Mouse (Mus musculus) embryonic facial prominence, embryonic 11.5 days (tissue): Measurements from ENCODE around the gene Ushbp1. TPM values are rescaled to one million over a fixed set of nuclear protein-coding genes. Genes with fewer than 3 reads are reported as not detected.
A peak's percentile ranks its signal among the peaks of the same experiment; 100 is the strongest.
"Not testable (repeated sequence)": the region's sequence is repeated elsewhere in the genome, so short reads cannot be mapped to it uniquely, and the experiment has no call there.

Experiments used
- ATAC-seq: fragments of 200-750 bp; cut with Nextera tagmentation; replicated peaks from 2 replicates; pipeline ENCODE4 v1.8.0; 2017; ENCODE audit warnings: low read depth; ENCODE audit not compliant: insufficient number of reproducible peaks, low FRiP score, low TSS enrichment
- DNase-seq: peaks from one replicate; pipeline ENCODE4 v3.0.0-alpha.2; 2015; ENCODE audit warnings: low spot score
- H3K27ac ChIP-seq: fragments of 300-500 bp; sonication (generic); replicated peaks from 2 replicates; pipeline ENCODE4 v1.5.1; 2014; ENCODE audit warnings: mild to moderate bottlenecking, low read depth, low read length, control low read depth
- H3K27me3 ChIP-seq: fragments of 300-500 bp; sonication (generic); 2 replicates; pipeline ENCODE4 v1.6.1; 2014; ENCODE audit warnings: mild to moderate bottlenecking, low read length, moderate library complexity, mixed read lengths; ENCODE audit not compliant: control insufficient read depth, insufficient read depth
- H3K36me3 ChIP-seq: fragments of 300-500 bp; sonication (generic); replicated peaks from 2 replicates; pipeline ENCODE4 v1.6.1; 2014; ENCODE audit warnings: low read depth, mild to moderate bottlenecking, low read length, moderate library complexity, mixed read lengths; ENCODE audit not compliant: control insufficient read depth, insufficient read depth
- H3K4me1 ChIP-seq: fragments of 300-500 bp; sonication (generic); 2 replicates; pipeline ENCODE4 v1.6.1; 2014; ENCODE audit warnings: low read length, mixed read lengths; ENCODE audit not compliant: control insufficient read depth, insufficient read depth
- H3K4me2 ChIP-seq: fragments of 300-500 bp; sonication (generic); 2 replicates; pipeline ENCODE4 v1.6.1; 2014; ENCODE audit warnings: low read depth, mild to moderate bottlenecking, control low read depth, low read length, moderate library complexity
- H3K4me3 ChIP-seq: fragments of 300-500 bp; sonication (generic); 2 replicates; pipeline ENCODE4 v1.5.1; 2014; ENCODE audit warnings: low read depth, low read length, control low read depth
- H3K9ac ChIP-seq: fragments of 300-500 bp; sonication (generic); replicated peaks from 2 replicates; pipeline ENCODE4 v1.6.1; 2014; ENCODE audit warnings: mild to moderate bottlenecking, control low read depth, low read length
- H3K9me3 ChIP-seq: fragments of 300-500 bp; sonication (generic); replicated peaks from 2 replicates; pipeline ENCODE4 v1.6.1; 2016; ENCODE audit warnings: mild to moderate bottlenecking, low read length, inconsistent platforms, mixed read lengths; ENCODE audit not compliant: control insufficient read depth
- WGBS: fragments of 180-500 bp; shearing (Covaris S2); extraction: QIAGEN DNeasy Blood & Tissue Kit; methylation state at CpG from one replicate; pipeline ENCODE4 v1.1.7; 2014; 5-methylcytosine and 5-hydroxymethylcytosine counted together
- polyA plus RNA-seq: library from polyadenylated mRNA; unstranded; fragments of >200 nt; fragmentation: Nextera tagmentation; extraction: Ambion mirVana; gene quantifications from 2 replicates; pipeline ENCODE4 v1.2.1, GENCODE M21; 2014

Gene Ushbp1
- polyA plus RNA-seq = 2.9 and 4.3 TPM in 2 replicates

DNA sequence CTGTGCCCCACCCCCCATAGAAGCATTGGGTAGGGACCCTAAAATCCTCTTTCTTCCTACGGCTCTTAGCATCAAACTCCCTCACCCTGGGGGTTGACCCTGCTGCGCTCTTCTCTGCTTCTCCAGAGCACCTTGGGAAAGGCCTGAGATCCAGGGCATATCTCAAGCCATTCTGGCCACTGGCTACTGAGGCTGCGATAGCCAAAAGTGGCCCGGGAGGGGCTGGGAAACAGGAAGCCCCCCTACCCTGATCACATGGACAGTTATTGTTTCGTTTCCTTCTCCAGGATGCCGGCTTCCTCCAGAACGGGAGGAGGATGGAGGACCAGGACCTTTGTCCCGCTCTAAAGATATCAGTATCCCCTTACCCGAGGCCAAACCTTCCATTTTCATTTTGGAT lies at the start of gene Ushbp1:
Gene Ushbp1 (minus strand): TSS at position 174 of the 400 bp plus-strand sequence.
- WGBS = 89% methylated on average over 9 of the region's 9 CpGs
- Histone ChIP-seq H3K9ac (peak within 1 kb of the TSS; percentile 70), H3K4me2 (peak within 1 kb of the TSS; percentile 21; the same call in 1 of the 2 replicates), H3K4me3 (peak within 1 kb of the TSS; percentile 87), H3K9me3 (no peaks in the 10 kb centered on the region), H3K27me3 (no peaks in the 10 kb centered on the region), H3K27ac (0 out of 2 replicates have a peak within 1 kb of the TSS, but pooled peaks have one; percentile 2), H3K4me1 (no peaks in the 10 kb centered on the region), H3K36me3 (no peaks in the 10 kb centered on the region; the same call in 1 of the 2 replicates)
- DNase-seq = no peak
- ATAC-seq = no peak

DNA sequence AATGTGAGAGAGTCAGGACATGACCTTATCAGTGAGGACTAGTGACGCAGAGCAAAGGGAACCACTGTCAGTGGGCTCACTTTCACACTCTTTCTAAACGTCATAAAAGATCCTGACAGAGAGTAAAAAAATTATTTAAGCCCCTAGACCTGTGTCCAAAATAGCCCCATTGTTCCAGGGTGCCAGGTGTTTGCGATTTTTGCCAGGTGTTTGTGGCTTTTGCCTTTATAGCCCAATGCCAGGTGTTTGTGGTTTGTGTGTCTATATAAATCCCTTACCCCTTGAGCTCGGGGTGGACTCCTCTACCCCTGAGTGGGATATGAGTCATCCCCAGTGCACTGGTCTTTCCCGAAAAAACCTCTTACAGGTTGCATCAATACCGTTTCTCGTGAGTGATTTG lies 49.5 kb upstream of the Ushbp1 start:
- 79% methylated on average over 7 of the region's 7 CpGs for WGBS
- Histone ChIP-seq H3K9ac (no peak overlapping the region), H3K27me3 (no peaks in the 10 kb centered on the region), H3K4me1 (no peaks in the 10 kb centered on the region), H3K27ac (no peak overlapping the region), H3K4me3 (no peak overlapping the region), H3K9me3 (no peaks in the 10 kb centered on the region), H3K36me3 (no peaks in the 10 kb centered on the region), H3K4me2 (no peak overlapping the region)
- ATAC-seq = no peak
- DNase-seq = no peak

- 1% methylated on average over 7 of the region's 7 CpGs for WGBS
- H3K9me3 ChIP-seq = no peaks in the 10 kb centered on the region
- no peak overlapping the region for H3K4me2 ChIP-seq
- H3K36me3 ChIP-seq = no peaks in the 10 kb centered on the region
- no peaks in the 10 kb centered on the region for H3K4me1 ChIP-seq
- peak; percentile 84 for DNase-seq
- no peak overlapping the region for H3K9ac ChIP-seq
- H3K27ac ChIP-seq = no peak overlapping the region
- no peak for ATAC-seq
- H3K27me3 ChIP-seq = no peaks in the 10 kb centered on the region
- H3K4me3 ChIP-seq = no peak overlapping the region
Measured at GRCm38 (mm10) chr8:71441404-71441803, 45.8 kb upstream of the Ushbp1 start.

- DNase-seq (no peak), ATAC-seq (no peak)
- no peak overlapping the region for H3K4me2 ChIP-seq
- no peaks in the 10 kb centered on the region for H3K9me3 ChIP-seq
- H3K4me1 ChIP-seq = no peaks in the 10 kb centered on the region
- H3K4me3 ChIP-seq = no peak overlapping the region
- H3K27ac ChIP-seq = no peak overlapping the region
- no peaks in the 10 kb centered on the region for H3K27me3 ChIP-seq
- no peak overlapping the region for H3K9ac ChIP-seq
- 58% methylated on average over 3 of the region's 3 CpGs for whole genome bisulfite sequencing
- no peaks in the 10 kb centered on the region for H3K36me3 ChIP-seq
Measured at GRCm38 (mm10) chr8:71437041-71437440, 41.4 kb upstream of the Ushbp1 start.

DNA sequence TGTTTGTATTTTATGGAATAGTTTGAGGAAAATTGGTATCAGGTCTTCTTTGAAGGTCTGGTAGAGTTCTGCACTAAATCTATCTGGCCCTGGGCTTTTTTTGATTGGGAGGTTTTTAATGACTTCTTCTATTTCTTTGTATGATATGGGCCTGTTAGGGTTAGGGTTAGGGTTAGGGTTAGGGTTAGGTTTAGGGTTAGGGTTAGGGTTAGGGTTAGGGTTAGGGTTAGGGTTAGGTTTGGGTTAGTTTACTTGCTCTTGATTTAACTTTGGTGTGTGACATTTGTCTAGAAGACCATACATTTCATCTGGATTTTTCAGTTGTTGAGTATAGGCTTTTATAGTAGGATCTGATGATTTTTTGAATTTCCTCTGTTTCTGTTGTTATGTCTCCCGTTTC lies 37.3 kb upstream of the Ushbp1 start:
- not testable (repeated sequence) for H3K9ac ChIP-seq, H3K36me3 ChIP-seq, H3K27me3 ChIP-seq, H3K9me3 ChIP-seq, H3K4me1 ChIP-seq, ATAC-seq, H3K4me2 ChIP-seq, H3K4me3 ChIP-seq, DNase-seq, H3K27ac ChIP-seq
- WGBS = 84% methylated on average over 1 of the region's 1 CpGs

DNA sequence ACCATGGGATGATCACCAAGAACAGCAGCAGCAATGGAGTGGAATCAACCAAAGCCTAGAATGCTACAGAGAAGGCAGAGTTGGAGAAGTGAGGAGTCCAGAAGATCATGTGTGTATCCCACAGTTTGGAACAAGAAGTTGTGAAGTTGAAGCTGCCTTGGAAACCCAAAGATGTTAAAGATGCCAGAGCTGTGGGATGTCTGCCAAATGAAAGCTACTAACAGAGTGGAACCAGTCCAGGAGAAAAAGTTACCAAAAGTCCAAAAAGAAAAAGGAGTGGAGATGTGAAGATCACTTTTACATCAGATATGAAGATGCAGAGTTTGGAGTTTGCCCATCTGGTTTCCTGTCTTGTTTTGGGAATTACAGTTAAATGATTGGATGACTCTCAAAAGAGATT lies 26.5 kb upstream of the Ushbp1 start:
- Histone ChIP-seq H3K9ac (no peak overlapping the region), H3K36me3 (no peaks in the 10 kb centered on the region), H3K4me3 (no peak overlapping the region), H3K4me1 (no peaks in the 10 kb centered on the region), H3K27me3 (no peaks in the 10 kb centered on the region), H3K27ac (no peak overlapping the region), H3K4me2 (no peak overlapping the region), H3K9me3 (no peaks in the 10 kb centered on the region)
- ATAC-seq (no peak), DNase-seq (no peak)

GRCm38 (mm10) chr8:71411535-71412273 lies 16.1 kb upstream of the Ushbp1 start:
- Histone ChIP-seq H3K27me3 (no peaks in the 10 kb centered on the region), H3K9ac (0 out of 2 replicates have a peak overlapping the region, but pooled peaks have one; percentile 22), H3K9me3 (no peaks in the 10 kb centered on the region), H3K4me1 (0 out of 2 replicates have a peak, but pooled peaks cover 3% of the 10 kb centered on the region), H3K4me2 (no peak overlapping the region), H3K36me3 (peaks cover 4% of the 10 kb centered on the region), H3K4me3 (no peak overlapping the region), H3K27ac (no peak overlapping the region)
- no peak for DNase-seq
- ATAC-seq = 0 out of 2 replicates have a peak, but pooled peaks have one; percentile 12
- WGBS = 49% methylated on average over 11 of the region's 11 CpGs

- Histone ChIP-seq H3K27ac (no peak overlapping the region), H3K9ac (no peak overlapping the region), H3K36me3 (peaks cover 4% of the 10 kb centered on the region), H3K4me1 (0 out of 2 replicates have a peak, but pooled peaks cover 5% of the 10 kb centered on the region), H3K4me3 (no peak overlapping the region), H3K27me3 (no peaks in the 10 kb centered on the region), H3K9me3 (no peaks in the 10 kb centered on the region), H3K4me2 (no peak overlapping the region)
- ATAC-seq = no peak
- 89% methylated on average over 4 of the region's 4 CpGs for WGBS
- no peak for DNase-seq
Measured at GRCm38 (mm10) chr8:71408231-71408630, 12.6 kb upstream of the Ushbp1 start.
